Mouse (Mus musculus): ENCODE measurements around the gene Kmt5a.
"Not testable (repeated sequence)": the region's sequence is repeated elsewhere in the genome, so short reads cannot be mapped to it uniquely, and the experiment has no call there.

Kmt5a gene

GRCm38 (mm10) chr5:124446301-124446881 is 6.7 kb downstream of the Kmt5a start:
- peak; percentile 76 for DNase-seq

DNA sequence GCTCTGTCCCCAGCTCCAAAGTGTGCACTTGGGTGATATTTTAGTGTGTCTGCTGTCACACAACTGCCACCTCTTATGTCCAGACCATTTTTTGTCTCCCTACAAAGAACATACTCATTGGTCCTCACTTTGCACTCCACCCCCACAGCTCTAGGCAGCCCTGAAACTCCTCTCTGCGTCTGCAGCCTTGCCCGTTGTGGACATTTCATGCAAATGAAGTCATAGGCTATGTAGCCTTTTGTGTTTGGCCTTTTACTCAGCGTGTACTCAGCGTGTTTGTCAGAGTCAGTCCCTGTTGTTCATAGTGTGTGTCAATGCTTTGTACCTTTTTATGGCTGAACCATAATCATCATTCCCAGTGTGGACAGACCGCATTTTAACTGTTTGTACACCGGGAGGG is 9.8 kb downstream of the Kmt5a start:
- DNase-seq, result no peak

DNA sequence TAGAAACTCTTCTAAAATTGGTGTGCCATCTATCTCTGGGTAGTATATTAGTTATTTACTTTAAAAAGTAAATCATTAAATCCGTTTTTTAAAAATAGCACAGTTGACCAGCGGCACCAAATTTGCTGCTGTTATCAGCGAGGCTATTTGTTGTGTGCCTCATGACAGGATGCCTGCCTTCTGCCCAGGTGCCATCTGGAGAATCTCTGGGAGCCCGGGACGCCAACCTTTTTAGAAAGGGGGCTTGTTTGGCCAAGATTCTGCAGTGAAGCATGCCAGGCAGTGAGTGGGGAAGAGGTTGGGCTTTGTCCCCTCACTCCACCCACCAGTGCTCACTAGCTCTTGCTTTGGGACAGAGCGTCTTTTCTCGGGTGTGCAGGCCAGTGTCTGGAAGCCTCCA is 10.3 kb downstream of the Kmt5a start:
- peak; percentile 66 for DNase-seq

DNA sequence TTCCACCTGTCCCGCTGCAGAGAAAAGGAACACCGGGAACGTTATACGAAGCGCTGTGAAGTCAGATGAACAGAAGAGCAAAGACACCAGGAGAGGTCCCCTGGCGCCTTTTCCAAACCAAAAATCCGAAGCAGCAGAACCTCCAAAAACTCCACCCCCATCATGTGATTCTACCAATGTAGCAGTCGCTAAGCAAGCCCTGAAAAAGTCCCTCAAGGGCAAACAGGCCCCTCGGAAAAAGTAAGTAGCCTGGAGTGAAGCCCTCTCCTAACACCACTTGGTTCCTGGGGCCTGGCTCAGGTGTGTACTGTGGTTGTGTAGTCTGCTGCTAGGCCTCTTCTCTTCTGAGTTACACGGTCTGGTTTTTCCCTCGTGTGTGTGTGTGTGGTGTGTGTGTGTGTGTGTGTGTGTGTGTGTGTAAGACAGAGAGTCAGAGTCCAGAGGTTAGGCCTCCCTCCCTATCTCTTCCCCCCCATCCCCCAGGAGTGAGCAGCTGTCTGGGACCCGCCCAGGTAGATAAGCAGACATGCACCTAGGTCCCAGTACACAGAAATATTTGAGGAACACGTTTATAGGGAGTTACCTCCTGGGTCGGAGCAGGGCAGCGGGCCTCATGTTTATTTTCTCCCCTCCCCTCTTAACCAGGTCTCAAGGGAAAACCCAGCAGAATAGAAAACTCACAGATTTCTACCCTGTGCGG is 11.1 kb downstream of the Kmt5a start:
- DNase-seq, result peak; percentile 67

DNA sequence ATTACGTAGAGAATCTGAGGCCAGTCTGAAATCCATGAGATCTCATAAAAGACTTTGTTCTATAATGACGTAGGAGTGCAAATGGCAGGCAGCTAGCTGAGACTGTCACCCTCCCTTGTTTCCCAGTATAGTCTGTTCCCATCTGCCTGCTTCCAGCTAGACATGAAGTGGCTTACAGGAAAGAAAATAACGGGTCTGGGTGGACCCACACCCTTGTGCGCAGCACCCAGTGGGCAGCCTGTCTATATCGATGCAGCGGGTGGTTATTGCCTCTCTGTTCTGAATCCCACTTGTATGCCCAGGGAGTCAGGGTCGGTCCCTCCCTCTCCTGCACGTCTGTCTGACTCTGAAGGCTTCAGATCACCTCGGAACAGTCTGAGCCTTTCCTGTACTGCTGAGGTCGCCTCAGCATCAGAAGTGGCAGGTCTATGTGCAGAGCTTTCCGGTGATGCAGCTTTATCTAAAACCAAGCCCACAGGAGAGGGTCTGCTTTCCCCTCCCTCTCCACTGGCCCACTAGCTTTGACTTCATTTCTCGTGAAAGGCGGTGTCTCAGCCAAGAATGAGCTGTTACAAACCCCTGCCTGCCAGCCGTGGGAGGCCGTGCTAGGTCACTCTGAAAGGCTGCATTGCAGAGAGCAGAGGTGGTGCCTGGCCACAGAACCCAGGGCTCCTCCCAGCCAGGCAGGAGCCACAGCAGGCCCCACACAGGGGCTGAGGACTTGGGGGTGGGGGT is 12.9 kb downstream of the Kmt5a start:
- DNase-seq, result peak; percentile 79

DNA sequence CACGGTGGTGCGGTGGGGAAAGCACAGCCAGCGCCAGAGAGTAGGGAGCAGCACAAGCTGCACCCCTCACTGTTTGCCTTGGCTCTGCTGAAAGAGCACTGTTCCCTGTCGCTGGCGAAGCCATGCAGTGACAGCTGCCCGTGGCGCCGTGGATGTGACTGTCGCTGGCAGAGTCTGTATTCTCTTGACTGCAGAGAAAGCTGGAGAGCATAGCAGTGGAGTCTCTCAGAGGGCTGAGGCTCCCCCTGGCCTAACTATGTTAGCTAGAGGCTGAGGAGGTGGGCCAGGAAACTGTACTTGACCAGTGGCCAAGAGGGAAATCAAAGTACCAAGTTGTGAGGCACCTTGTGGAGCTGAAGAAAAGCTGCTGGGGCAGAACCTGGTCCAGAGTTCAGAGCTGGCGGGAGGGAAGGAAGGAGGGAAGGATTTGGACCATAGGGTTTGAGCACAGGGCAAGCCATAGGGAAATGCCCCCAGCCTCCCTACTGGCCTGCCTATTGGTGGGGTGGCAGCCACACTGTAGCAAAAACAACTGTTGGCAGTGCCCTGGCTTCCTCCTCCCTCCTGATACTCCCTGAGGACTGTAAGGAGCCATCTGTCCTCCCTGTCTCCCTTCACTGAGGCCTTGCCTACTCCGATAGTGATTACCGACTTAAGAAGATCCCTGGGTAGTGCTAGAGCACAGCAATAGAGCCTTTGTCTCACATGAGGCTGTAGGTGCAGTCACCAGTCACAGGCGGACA is 13.8 kb downstream of the Kmt5a start:
- peak; percentile 89 for DNase-seq

DNA sequence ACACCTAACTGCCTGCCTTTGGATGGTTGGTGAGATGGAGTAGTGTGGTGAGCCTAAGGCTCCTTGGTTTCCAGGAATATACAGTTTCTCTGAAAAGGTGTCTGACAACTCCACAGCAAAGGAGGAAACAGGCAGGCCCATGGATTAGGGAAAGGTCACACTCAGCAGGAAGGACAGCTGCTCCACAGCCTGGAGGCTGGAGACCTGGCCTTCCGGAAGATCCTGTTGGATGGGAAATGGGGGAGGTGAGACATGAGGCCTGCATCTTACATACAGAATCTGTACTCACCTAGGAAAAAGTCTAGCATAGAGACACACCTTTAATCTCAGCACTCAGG is 14.3 kb downstream of the Kmt5a start:
- DNase-seq, result no peak

DNA sequence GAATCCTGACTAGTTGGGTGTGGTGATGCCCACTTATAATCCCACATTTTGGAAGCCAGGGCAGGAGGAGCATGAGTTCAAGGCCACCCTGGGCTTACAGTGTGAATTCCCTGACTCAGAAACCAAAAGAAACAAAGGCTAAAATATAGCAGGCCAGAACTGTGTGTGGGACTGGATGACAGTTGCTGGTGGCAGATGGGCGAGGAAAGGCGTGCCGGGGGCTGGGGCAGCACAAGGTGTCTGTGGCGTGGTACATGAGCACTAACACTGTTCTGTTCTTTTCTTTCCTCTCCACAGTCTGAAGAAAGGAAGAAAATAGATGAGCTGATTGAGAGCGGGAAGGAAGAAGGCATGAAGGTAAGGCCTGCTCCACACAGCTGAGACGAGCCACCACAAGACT is 17.0 kb downstream of the Kmt5a start:
- no peak for DNase-seq

- DNase-seq, result not testable (repeated sequence)
Measured at GRCm38 (mm10) chr5:124460922-124461321, 21.2 kb downstream of the Kmt5a start.

- DNase-seq, result no peak
Measured at GRCm38 (mm10) chr5:124462297-124463025, 22.7 kb downstream of the Kmt5a start.

- DNase-seq, result no peak
Measured at GRCm38 (mm10) chr5:124463462-124463861, 23.7 kb downstream of the Kmt5a start.

- DNase-seq, result no peak
Measured at GRCm38 (mm10) chr5:124464905-124465304, 25.2 kb downstream of the Kmt5a start.

GRCm38 (mm10) chr5:124467766-124468165 is 28.0 kb downstream of the Kmt5a start:
- DNase-seq, result peak; percentile 49

DNA sequence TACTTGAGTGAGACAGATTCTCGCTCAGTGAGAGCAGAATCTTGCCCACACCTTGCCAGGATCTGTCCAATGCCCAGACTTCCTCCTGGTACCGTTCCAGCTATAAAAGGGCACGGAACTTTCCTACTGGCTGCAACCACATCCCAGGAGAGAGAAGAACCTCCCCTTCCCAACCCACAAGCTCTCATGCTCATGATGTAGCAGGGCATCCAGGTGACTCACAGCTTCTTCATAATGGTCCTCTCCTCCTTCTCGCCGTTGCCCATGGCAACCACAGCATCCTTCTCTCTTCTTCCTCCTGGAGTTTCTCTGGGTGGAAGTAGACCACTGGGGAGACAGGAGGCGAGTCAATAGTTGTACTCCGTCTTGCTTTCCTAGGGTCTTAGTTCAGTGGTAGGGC is 28.6 kb downstream of the Kmt5a start:
- DNase-seq, result no peak

GRCm38 (mm10) chr5:124469486-124469885 is 29.8 kb downstream of the Kmt5a start:
- no peak for DNase-seq

DNA sequence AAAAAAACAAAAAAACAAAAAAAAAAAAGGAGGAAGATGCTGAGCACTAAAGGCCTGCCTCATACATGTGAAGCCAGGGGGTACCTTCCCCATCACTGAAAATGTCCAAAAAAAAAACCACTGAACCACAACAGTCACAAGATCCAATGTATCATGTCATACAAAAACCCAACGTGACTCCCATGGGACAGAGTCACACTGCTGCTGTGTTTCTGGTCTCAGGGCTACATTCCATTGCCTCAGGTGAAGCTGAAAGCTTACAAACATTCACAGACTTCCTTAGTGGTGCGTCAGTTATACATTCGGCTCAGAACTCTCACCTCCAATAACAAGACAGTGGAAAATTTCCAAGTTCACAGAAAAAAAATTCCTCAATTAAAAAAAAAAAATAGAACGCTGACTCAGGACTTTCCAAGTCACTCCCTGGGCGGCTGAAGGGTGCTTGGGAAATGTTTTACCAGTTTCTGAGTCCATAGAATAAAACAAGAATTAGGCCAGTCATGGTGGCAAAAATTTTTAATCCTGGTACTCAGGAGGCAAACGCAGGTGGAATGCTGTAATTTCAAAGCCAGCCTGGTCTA is 31.0 kb downstream of the Kmt5a start:
- peak; percentile 66 for DNase-seq

DNA sequence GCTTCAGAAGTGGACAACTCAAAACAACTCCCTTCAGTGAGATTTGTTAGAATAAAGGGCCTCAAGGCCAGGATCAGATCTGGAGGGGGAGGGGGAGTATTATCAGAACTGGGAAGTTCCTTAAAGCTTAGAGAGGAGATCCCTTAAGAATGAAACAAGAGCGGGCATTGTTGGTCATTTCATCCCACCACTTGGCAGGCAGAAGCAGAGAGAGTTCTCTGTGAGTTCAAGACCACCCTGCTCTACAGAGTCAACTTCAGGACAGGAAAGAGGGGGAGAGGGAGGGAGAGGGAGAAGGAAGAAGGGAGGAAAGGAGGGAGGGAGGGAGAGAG is 39.1 kb downstream of the Kmt5a start:
- no peak for DNase-seq

GRCm38 (mm10) chr5:124480119-124480518 is 40.4 kb downstream of the Kmt5a start:
- DNase-seq, result no peak

DNA sequence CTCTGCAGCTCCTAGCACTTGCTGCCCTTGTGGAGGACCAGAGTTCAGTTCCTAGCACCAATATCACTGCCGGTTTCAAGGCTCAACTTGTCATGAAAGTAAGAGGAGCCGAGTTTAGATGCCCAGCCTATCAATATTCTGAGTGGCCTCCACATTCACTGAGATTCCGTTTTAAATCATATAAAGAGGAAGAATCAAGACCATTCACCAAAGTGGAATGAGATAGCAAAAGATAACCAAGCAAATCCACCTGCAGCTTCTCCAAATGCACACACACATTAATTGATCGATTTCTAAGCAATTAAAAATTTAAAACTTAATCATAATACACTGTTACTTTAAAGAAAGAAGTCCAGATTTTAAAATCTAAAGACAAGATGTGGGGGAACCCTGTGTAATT is 42.0 kb downstream of the Kmt5a start:
- DNase-seq, result no peak

GRCm38 (mm10) chr5:124482436-124482965 is 42.8 kb downstream of the Kmt5a start:
- DNase-seq, result no peak

GRCm38 (mm10) chr5:124482966-124483654 is 43.4 kb downstream of the Kmt5a start, which contains the start of gene Snrnp35:
TSS of gene Snrnp35 (plus strand) at chr5:124483134.
- peak; percentile 93 for DNase-seq
